ENCODE assay signal across 9 mouse cellular contexts in the genomic region with DNA sequence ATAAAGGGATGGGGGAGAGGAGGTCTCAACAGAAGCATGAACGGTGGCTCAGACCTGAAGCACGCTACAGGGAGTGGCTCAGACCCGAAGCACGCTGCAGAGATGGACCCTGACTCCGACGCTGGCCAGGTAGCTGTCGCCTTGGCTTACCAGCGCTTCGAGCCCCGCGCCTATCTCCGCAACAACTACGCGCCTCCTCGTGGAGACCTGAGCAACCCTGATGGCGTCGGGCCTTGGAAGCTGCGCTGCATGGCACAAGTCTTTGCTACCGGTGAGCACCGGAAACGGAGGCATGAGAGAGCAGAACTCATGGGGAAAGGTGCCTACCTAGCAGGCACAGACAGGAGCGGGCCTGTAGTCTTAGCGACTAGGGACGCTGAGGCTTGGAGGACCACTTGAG. TPM values are rescaled to one million over a fixed set of nuclear protein-coding genes. Genes with fewer than 3 reads are reported as not detected.
A peak's percentile ranks its signal among the peaks of the same experiment; 100 is the strongest.
DNase-seq lines count a peak whose midpoint lies in the region; ATAC-seq and TF ChIP-seq lines count a peak whose summit lies in the region.
"Had no signal": no experiment of that assay in that cellular context is flagged by ENCODE, and none has a peak within 500 bp of the region (broad histone marks: within the 10 kb centered on the region; RNA-seq: fewer than 3 reads in every experiment).

No protein-coding gene starts in this region.

- TF ChIP-seq POLR2A in bone marrow, adult 2 months (IDR thresholded peaks at IDR 0.05; ENCODE audit: borderline replicate concordance, control insufficient read depth, low read depth, low read length), result peak; percentile 27; the same call in 1 of the 2 replicates

- no peak for TF ChIP-seq CTCF in bone marrow, adult 2 months (IDR thresholded peaks at IDR 0.05; ENCODE audit: control insufficient read depth, insufficient read depth, low read length)

- H3K36me3 ChIP-seq in heart, embryonic 15.5 days, result no peaks in the 10 kb centered on the region
- H3K36me3 ChIP-seq in heart, embryonic 16.5 days (ENCODE audit: control insufficient read depth, insufficient read depth), result no peaks in the 10 kb centered on the region
- no peaks in the 10 kb centered on the region for H3K36me3 ChIP-seq in midbrain, embryonic 14.5 days (ENCODE audit: control insufficient read depth, insufficient read depth, low read length)
- no peaks in the 10 kb centered on the region for H3K36me3 ChIP-seq in liver, embryonic 11.5 days (ENCODE audit: control insufficient read depth, insufficient read depth, low read length)
- H3K36me3 ChIP-seq: liver, embryonic 12.5 days had no signal

- no peak overlapping the region for H3K4me3 ChIP-seq in heart, embryonic 15.5 days
- H3K4me3 ChIP-seq in bone marrow, adult 2 months (replicated peaks; ENCODE audit: control insufficient read depth, low read depth, low read length), result no peak overlapping the region
- no peak overlapping the region for H3K4me3 ChIP-seq in heart, embryonic 16.5 days (ENCODE audit: low read length)
- no peak overlapping the region for H3K4me3 ChIP-seq in midbrain, embryonic 14.5 days (replicated peaks; ENCODE audit: low read depth, low read length)
- no peak overlapping the region for H3K4me3 ChIP-seq in liver, embryonic 11.5 days (ENCODE audit: low read depth, low read length)
- H3K4me3 ChIP-seq: liver, embryonic 12.5 days had no signal

- H3K4me2 ChIP-seq in heart, embryonic 15.5 days, result peak overlapping the region; percentile 16; the same call in 1 of the 2 replicates
- peak overlapping the region; percentile 1; the same call in 1 of the 2 replicates for H3K4me2 ChIP-seq in heart, embryonic 16.5 days (ENCODE audit: low read depth, low read length)
- peak overlapping the region; percentile 21; the same call in 1 of the 2 replicates for H3K4me2 ChIP-seq in midbrain, embryonic 14.5 days (ENCODE audit: low read length)
- no peak overlapping the region for H3K4me2 ChIP-seq in liver, embryonic 11.5 days
- H3K4me2 ChIP-seq: liver, embryonic 12.5 days had no signal

- DNase-seq in heart, postnatal 14 days, result no peak
- peak; percentile 33 for DNase-seq in midbrain, embryonic 14.5 days
- DNase-seq in liver, embryonic 11.5 days (ENCODE audit: low spot score), result no peak
- no peak for DNase-seq in kidney, postnatal 25 days

- WGBS in heart, embryonic 15.5 days, result 17% methylated on average over 24 of the region's 24 CpGs
- 20% methylated on average over 24 of the region's 24 CpGs for WGBS in bone marrow, adult 2 months
- 18% methylated on average over 24 of the region's 24 CpGs for WGBS in heart, embryonic 16.5 days
- WGBS in midbrain, embryonic 14.5 days, result 18% methylated on average over 24 of the region's 24 CpGs
- WGBS in liver, embryonic 11.5 days, result 8% methylated on average over 24 of the region's 24 CpGs

- intact Hi-C loops in heart, postnatal 14 days (cut with DNase I), result no loop called here

- ATAC-seq in heart, embryonic 15.5 days (replicated peaks; ENCODE audit: insufficient number of reproducible peaks, insufficient read depth, low FRiP score, low read depth), result no peak
- no peak for ATAC-seq in heart, embryonic 16.5 days (replicated peaks; ENCODE audit: extremely low read depth, insufficient read depth, low FRiP score)
- no peak for ATAC-seq in midbrain, embryonic 14.5 days (ENCODE audit: low FRiP score, low TSS enrichment)
- no peak for ATAC-seq in liver, embryonic 11.5 days (replicated peaks; ENCODE audit: low FRiP score)
- ATAC-seq: inflammation-experienced regulatory T-cells, adult 6 months; liver, embryonic 12.5 days had no signal

- peaks cover 77% of the 10 kb centered on the region for H3K4me1 ChIP-seq in heart, embryonic 15.5 days (replicated peaks)
- no peaks in the 10 kb centered on the region for H3K4me1 ChIP-seq in bone marrow, adult 2 months (ENCODE audit: control insufficient read depth, insufficient read depth, low read length)
- peaks cover 42% of the 10 kb centered on the region for H3K4me1 ChIP-seq in heart, embryonic 16.5 days (ENCODE audit: control insufficient read depth, insufficient read depth, low read length)
- no peaks in the 10 kb centered on the region for H3K4me1 ChIP-seq in midbrain, embryonic 14.5 days (ENCODE audit: control insufficient read depth, insufficient read depth, low read length)
- peaks cover 2% of the 10 kb centered on the region; the same call in 1 of the 2 replicates for H3K4me1 ChIP-seq in liver, embryonic 11.5 days (replicated peaks; ENCODE audit: control insufficient read depth, insufficient read depth, low read length)

- no peak overlapping the region for H3K9ac ChIP-seq in heart, embryonic 15.5 days
- no peak overlapping the region for H3K9ac ChIP-seq in heart, embryonic 16.5 days (ENCODE audit: low read length)
- no peak overlapping the region for H3K9ac ChIP-seq in midbrain, embryonic 14.5 days (replicated peaks; ENCODE audit: low read length)
- no peak overlapping the region for H3K9ac ChIP-seq in liver, embryonic 11.5 days (ENCODE audit: low read depth, low read length)
- H3K9ac ChIP-seq: liver, embryonic 12.5 days had no signal

- peaks cover 18% of the 10 kb centered on the region for H3K27me3 ChIP-seq in heart, embryonic 15.5 days
- H3K27me3 ChIP-seq in heart, embryonic 16.5 days (ENCODE audit: control insufficient read depth, insufficient read depth, low read length), result peaks cover 9% of the 10 kb centered on the region; the same call in 1 of the 2 replicates
- H3K27me3 ChIP-seq in midbrain, embryonic 14.5 days (ENCODE audit: control insufficient read depth, insufficient read depth, low read length), result peaks cover 20% of the 10 kb centered on the region; the same call in 1 of the 2 replicates
- H3K27me3 ChIP-seq in liver, embryonic 11.5 days (replicated peaks; ENCODE audit: control insufficient read depth, insufficient read depth, low read length), result peaks cover 67% of the 10 kb centered on the region

- no peak overlapping the region for H3K27ac ChIP-seq in heart, embryonic 15.5 days
- H3K27ac ChIP-seq in bone marrow, adult 2 months (ENCODE audit: control insufficient read depth, insufficient read depth, low read depth, low read length, poor library complexity), result no peak overlapping the region
- H3K27ac ChIP-seq in heart, embryonic 16.5 days (ENCODE audit: low read length), result no peak overlapping the region
- no peak overlapping the region for H3K27ac ChIP-seq in midbrain, embryonic 14.5 days (replicated peaks; ENCODE audit: low read depth, low read length)
- no peak overlapping the region for H3K27ac ChIP-seq in liver, embryonic 11.5 days (ENCODE audit: low read depth, low read length)
- H3K27ac ChIP-seq: liver, embryonic 12.5 days had no signal

- no peaks in the 10 kb centered on the region for H3K9me3 ChIP-seq in heart, embryonic 15.5 days (replicated peaks)
- no peaks in the 10 kb centered on the region for H3K9me3 ChIP-seq in heart, embryonic 16.5 days (replicated peaks; ENCODE audit: control insufficient read depth, low read length)
- H3K9me3 ChIP-seq in midbrain, embryonic 14.5 days (ENCODE audit: control insufficient read depth, low read length), result no peaks in the 10 kb centered on the region
- H3K9me3 ChIP-seq in liver, embryonic 11.5 days (ENCODE audit: control insufficient read depth, low read length), result no peaks in the 10 kb centered on the region
- H3K9me3 ChIP-seq: liver, embryonic 12.5 days had no signal

RNA-seq across cellular contexts. Expression of a gene that starts 0.3 kb away (rescaled TPM):
- polyA plus RNA-seq in heart, embryonic 15.5 days (2015; fragmentation: Nextera tagmentation; extraction: Ambion mirVana), result 0.52 and 0.57 TPM in 2 replicates
- total RNA-seq in heart, postnatal 14 days (2021), result under 1 TPM; 0.41 to 0.61 TPM
- polyA plus RNA-seq in bone marrow, adult 2 months (2011; ENCODE audit: insufficient read depth, insufficient read length, low replicate concordance, missing spikeins), result not detected in 2 replicates
- 0.37 and 0.39 TPM in 2 replicates for polyA plus RNA-seq in heart, embryonic 16.5 days (2015; fragmentation: Nextera tagmentation; extraction: Ambion mirVana)
- 0.62 and 1.1 TPM in 2 replicates for polyA plus RNA-seq in midbrain, embryonic 14.5 days (2014; fragmentation: Nextera tagmentation; extraction: Ambion mirVana)
- polyA plus RNA-seq in liver, embryonic 11.5 days (2014; fragmentation: Nextera tagmentation; extraction: Ambion mirVana), result 0.53 and 0.88 TPM in 2 replicates
- polyA plus RNA-seq: inflammation-experienced regulatory T-cells, adult 6 months; liver, embryonic 12.5 days had no signal

RNA-seq across cellular contexts. Expression of a gene that starts 3.0 kb away (rescaled TPM):
- polyA plus RNA-seq in heart, embryonic 15.5 days (2015; fragmentation: Nextera tagmentation; extraction: Ambion mirVana), result 154 and 158 TPM in 2 replicates
- 100 to 1,000 TPM; 841 to 967 TPM for total RNA-seq in heart, postnatal 14 days (2021)
- 6.5 and 15.6 TPM in 2 replicates for polyA plus RNA-seq in bone marrow, adult 2 months (2011; ENCODE audit: insufficient read depth, insufficient read length, low replicate concordance, missing spikeins)
- 175 TPM in 2 replicates for polyA plus RNA-seq in heart, embryonic 16.5 days (2015; fragmentation: Nextera tagmentation; extraction: Ambion mirVana)
- polyA plus RNA-seq in midbrain, embryonic 14.5 days (2014; fragmentation: Nextera tagmentation; extraction: Ambion mirVana), result 0.31 TPM in 1 of 2 replicates, not detected in the other
- 0.65 and 0.89 TPM in 2 replicates for polyA plus RNA-seq in liver, embryonic 11.5 days (2014; fragmentation: Nextera tagmentation; extraction: Ambion mirVana)
- polyA plus RNA-seq: inflammation-experienced regulatory T-cells, adult 6 months; liver, embryonic 12.5 days had no signal

RNA-seq across cellular contexts. Expression of a gene that starts 13.7 kb away (rescaled TPM):
- 17.0 and 19.3 TPM in 2 replicates for polyA plus RNA-seq in heart, embryonic 15.5 days (2015; fragmentation: Nextera tagmentation; extraction: Ambion mirVana)
- total RNA-seq in heart, postnatal 14 days (2021), result 10 to 100 TPM; 11.7 to 11.9 TPM
- polyA plus RNA-seq in bone marrow, adult 2 months (2011; ENCODE audit: insufficient read depth, insufficient read length, low replicate concordance, missing spikeins), result 2.4 and 2.7 TPM in 2 replicates
- 18.0 and 19.0 TPM in 2 replicates for polyA plus RNA-seq in heart, embryonic 16.5 days (2015; fragmentation: Nextera tagmentation; extraction: Ambion mirVana)
- 6.4 and 6.9 TPM in 2 replicates for polyA plus RNA-seq in midbrain, embryonic 14.5 days (2014; fragmentation: Nextera tagmentation; extraction: Ambion mirVana)
- 6.4 and 8.5 TPM in 2 replicates for polyA plus RNA-seq in liver, embryonic 11.5 days (2014; fragmentation: Nextera tagmentation; extraction: Ambion mirVana)

RNA-seq across cellular contexts. Expression of a gene that starts 25.7 kb away (rescaled TPM):
- polyA plus RNA-seq in heart, embryonic 15.5 days (2015; fragmentation: Nextera tagmentation; extraction: Ambion mirVana), result 36.1 and 44.2 TPM in 2 replicates
- total RNA-seq in heart, postnatal 14 days (2021), result 10 to 100 TPM; 11.3 TPM
- 0.97 and 2.4 TPM in 2 replicates for polyA plus RNA-seq in bone marrow, adult 2 months (2011; ENCODE audit: insufficient read depth, insufficient read length, low replicate concordance, missing spikeins)
- polyA plus RNA-seq in heart, embryonic 16.5 days (2015; fragmentation: Nextera tagmentation; extraction: Ambion mirVana), result 34.1 and 41.9 TPM in 2 replicates
- polyA plus RNA-seq in midbrain, embryonic 14.5 days (2014; fragmentation: Nextera tagmentation; extraction: Ambion mirVana), result 6.0 and 7.6 TPM in 2 replicates
- 12.4 and 13.5 TPM in 2 replicates for polyA plus RNA-seq in liver, embryonic 11.5 days (2014; fragmentation: Nextera tagmentation; extraction: Ambion mirVana)

RNA-seq across cellular contexts. Expression of a gene that starts 28.4 kb away (rescaled TPM):
- 33.9 and 40.5 TPM in 2 replicates for polyA plus RNA-seq in heart, embryonic 15.5 days (2015; fragmentation: Nextera tagmentation; extraction: Ambion mirVana)
- total RNA-seq in heart, postnatal 14 days (2021), result 10 to 100 TPM; 21.7 to 23.3 TPM
- polyA plus RNA-seq in bone marrow, adult 2 months (2011; ENCODE audit: insufficient read depth, insufficient read length, low replicate concordance, missing spikeins), result 16.8 and 32.3 TPM in 2 replicates
- polyA plus RNA-seq in heart, embryonic 16.5 days (2015; fragmentation: Nextera tagmentation; extraction: Ambion mirVana), result 43.0 and 43.2 TPM in 2 replicates
- polyA plus RNA-seq in midbrain, embryonic 14.5 days (2014; fragmentation: Nextera tagmentation; extraction: Ambion mirVana), result 34.5 and 36.0 TPM in 2 replicates
- polyA plus RNA-seq in liver, embryonic 11.5 days (2014; fragmentation: Nextera tagmentation; extraction: Ambion mirVana), result 25.3 and 28.9 TPM in 2 replicates
